Mouse (Mus musculus): ENCODE data around the gene Txnrd1.

Txnrd1 gene

DNA sequence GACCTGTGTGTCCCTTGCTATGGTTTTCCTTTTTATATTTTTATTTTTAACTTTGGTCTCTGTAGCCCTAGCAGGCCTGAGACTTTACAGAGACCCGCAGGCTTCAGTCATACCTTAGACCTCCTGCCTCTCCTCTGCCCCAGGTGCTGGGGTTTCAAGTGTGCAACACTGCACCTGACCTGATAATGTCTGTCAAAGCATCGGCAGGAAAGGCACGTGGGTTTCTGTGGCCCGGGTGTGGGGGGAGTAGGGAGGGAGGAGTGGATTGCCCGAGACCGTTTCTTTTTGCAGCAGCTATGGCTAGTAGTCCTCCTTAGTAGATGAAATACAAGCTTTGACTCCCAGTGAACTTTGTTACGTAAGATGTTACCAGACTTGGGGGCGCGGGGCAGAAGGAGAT is 15.8 kb upstream of the Txnrd1 start:
- no peak for DNase-seq (ENCODE audit: low spot score in 2 of 2)

DNA sequence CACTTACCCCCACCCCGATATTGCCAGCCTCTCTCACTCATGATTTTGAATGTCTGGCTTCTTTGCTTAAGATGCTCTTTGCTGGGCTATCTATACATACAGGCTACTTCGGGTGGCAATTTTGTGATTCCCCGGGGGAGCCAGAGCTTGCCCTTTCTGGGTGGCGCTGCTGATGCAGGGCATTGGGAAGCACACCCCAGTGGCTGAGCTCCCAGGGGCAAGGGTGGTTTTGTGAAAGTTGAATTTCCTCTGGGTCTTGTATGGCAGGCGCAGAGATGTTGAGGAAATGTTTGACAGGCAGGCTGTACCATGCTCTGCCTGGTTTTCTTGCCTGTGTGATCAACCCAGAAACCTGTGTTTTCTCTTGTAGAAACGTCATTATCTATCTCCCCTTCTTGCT is 15.1 kb upstream of the Txnrd1 start:
- no peak for DNase-seq (ENCODE audit: low spot score in 2 of 2)

DNA sequence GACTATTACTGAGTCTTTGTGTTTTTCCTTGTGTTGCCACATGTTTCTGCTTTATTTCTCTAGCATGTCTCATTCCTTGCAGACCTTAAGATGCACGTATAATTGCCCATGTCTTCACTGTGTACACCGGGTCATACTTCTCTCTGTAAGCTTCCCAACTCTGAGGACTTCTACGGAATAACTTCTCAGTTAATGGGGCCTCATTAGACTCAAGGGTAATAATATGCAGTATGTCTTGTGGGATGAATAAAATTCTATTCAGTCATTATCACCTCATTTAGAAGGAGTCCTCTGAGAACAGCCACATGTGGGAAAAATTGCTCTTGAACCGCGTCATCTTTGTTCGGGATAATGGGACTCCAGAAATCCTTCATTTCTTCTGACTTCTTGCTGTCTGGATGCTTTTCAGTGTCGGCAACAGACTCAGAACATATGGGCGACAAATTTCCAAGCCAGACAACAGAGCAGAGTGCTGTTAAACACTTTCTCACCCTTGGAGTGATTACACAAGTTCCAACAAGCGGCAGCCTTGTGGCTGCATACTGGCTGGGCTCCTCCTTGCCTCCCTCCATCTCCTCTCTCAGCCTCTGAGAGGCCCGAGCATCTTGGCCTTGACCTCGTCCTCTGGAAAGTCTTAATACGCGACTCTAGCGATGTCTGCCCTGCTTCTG is 10.5 kb upstream of the Txnrd1 start:
- DNase-seq (ENCODE audit: low spot score in 2 of 2), result no peak

DNA sequence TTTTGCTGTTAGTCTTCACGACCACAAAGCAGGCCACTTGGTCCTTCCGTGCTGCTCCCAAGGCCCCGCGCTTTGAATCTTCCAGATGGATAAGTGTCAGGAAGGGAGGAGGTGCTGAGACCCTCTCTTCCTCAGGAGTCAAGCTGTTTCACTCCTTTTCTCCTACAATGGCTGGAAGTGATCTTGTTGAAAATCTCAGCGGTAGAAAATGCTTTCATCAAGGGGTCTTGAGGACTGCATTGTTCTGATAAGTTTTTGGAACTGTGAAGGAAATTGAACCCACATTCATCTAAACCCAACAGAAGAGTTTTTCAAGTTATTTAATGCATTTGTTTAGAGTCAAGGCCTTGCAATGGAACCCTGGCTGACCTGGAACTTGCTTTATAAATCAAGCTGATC is 10.0 kb upstream of the Txnrd1 start:
- no peak for DNase-seq (ENCODE audit: low spot score in 2 of 2)

DNA sequence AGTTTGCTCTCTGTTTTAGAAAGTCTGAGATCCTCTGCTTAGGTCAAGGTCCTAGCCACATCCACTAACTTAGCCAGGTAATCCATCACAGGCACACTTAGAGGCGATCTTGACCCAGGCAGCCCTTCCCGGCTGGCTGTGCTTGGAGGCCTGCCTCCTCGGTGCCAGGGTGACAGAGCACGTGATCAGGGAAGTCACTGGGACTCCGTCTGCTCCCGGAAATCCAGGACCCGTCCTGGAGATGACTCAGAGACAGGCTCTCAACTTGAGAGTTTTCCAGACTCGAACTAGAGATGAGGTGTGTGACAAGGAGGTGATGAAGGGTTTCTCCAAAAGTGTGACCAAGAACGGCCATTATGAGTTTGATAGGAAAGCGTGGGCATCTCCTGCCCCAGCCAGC is 9.2 kb upstream of the Txnrd1 start:
- no peak for DNase-seq (ENCODE audit: low spot score in 2 of 2)

DNA sequence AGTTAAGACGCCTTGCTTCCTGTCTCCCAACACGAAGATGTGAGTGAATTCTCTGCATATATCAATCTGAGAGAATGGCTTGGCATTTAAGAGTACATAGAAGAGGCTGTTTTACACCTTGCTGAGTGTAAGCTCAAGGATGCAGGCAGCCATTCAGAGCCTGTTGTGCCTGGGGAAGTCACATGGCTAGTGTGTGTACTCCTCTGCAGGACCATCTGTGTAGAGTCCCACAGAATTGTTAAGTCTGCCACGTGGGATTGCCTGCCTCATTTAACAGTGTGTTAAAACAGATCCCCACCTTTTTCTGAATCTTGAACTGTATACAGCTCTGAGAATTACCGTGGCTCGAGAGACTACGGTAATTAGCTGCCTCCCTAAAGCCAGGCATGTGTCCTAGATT is 7.2 kb upstream of the Txnrd1 start:
- DNase-seq (ENCODE audit: low spot score in 2 of 2), result no peak

DNA sequence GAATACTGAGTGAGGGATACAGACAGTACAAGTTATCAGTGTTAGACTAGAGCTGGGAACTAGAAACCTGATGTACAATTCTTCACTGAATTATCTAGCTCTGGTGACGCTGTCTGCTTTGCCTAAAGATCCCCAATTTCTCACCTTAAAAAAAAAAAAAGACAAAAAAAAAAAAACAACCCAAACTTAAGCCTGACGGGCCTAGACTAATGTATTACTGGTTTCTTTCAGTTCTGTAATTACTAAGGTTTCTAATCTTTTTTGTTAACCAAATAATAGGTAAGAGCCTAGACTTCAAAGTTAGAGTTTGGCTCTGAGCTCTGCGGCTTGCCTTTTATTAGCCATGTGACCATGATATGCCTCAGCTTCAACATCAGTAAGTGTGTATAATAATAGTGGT is 2.1 kb downstream of the Txnrd1 start:
- no peak for DNase-seq (ENCODE audit: low spot score in 2 of 2)

DNA sequence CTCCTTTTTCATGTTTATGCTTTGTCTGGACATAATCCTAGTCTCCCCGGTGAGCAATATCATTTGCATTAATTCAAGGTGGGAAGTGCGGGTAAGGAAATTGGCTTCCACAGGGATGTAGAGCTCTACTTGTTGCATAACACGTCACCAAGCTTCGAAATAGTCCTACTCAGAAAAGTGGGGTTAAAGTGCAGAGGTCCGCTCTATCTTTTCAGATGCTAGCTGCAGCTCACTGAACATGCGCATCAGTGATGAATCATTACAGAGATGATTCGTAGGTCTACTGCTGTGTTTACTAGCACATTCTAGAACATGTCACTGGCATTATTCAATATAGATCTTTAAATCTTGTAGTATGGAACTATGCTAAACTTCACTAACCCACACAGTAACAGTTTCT is 4.6 kb downstream of the Txnrd1 start:
- DNase-seq (ENCODE audit: low spot score in 2 of 2), result no peak

DNA sequence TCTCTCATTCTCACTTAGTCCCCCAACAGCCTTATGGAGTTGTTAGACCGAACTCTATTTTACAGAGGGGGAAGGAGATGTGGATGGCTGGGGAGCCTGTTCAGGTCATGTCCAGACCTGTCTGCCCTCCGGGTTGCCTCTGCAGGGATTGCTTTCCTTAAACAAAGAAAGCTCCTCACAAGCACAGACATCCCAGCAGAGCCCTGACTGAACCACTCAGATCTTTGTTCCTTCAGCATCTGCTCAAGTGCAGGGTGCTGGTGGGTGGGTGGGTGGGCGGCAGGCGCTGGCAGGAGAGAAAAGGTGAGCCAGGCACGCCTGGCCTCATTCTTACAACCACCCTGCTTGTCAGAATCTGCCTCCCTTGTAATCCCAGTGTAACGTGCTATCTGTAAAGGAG is 10.3 kb downstream of the Txnrd1 start:
- no peak for DNase-seq (ENCODE audit: low spot score in 2 of 2)

DNA sequence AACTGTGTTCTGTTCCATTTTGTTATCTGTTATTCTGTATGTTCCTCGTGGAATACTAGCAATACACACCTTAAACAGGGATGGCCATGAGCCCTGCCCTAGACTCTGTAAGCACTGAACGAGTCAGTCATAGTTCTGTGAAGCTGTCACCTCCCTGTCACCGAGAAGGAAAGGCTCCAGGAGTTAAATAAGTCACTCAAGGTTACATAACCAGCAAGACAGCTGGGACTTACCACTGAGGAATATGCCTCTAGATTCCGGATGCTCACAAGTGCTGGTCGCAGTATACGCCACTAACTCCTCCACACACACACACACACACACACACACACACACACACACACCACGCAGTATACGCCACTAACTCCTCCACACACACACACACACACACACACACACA is 11.0 kb downstream of the Txnrd1 start:
- no peak for DNase-seq (ENCODE audit: low spot score in 2 of 2)

DNA sequence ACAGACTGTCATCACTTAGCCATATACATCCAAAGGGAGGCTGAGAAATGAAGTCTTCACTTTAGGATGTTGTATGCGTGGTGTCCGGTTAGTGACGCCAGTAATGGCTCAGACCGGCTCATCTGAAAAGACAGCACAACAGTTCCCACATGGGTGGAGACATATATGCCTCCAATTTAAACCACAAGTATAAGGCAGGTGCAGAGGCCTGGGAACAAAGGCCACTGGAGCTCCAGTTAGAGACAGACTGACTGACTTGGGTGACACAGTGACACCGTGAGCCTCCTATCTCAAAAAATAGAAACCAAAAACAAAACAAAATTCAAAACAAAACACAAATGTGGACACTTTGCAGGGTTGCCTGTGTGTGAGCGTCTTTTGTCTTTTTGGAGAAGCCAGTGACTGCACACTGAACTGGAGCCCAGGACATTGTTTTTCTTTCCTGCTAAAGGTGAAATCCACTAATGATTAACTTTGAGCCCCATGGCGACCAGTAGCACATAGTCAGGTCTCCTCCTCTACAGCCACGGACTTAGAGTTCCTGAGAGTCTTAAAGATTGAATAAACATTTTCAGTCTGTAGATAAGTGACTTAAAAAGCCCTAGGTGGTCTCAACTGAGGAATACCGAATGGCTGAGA is 14.2 kb downstream of the Txnrd1 start:
- no peak for DNase-seq (ENCODE audit: low spot score in 2 of 2)

DNA sequence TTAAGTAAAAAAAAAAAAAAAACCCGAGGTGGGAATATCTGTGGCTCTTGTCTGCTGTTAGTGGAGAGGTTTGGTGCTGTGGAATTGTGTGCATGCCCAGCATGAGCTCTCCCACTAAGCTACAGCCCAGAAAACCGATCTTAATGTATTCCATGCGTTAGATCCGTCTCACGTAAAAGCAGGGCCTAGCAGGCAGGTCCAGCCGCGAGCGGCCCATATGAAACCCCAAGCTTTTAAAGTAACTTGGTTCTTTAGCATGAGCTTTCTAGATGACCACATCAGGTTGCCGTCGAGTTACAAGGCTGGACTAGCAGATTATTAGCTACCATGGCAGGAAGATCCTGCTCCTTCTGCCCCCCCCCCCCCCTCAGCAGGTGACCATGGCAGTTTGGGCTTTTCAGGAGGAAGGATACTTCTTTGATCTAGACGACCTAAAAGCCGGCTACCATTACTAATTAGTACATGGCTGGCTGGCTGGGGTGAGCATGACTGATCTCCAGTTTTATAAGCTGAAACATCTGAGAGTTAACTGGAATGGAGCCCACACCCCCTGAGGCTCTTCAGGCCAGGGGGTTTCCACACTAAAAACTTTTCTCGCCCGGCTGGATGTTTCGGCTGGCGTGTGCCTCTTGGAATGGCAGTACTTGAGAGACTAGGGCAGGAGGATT is 16.1 kb downstream of the Txnrd1 start:
- no peak for DNase-seq (ENCODE audit: low spot score in 2 of 2)

DNA sequence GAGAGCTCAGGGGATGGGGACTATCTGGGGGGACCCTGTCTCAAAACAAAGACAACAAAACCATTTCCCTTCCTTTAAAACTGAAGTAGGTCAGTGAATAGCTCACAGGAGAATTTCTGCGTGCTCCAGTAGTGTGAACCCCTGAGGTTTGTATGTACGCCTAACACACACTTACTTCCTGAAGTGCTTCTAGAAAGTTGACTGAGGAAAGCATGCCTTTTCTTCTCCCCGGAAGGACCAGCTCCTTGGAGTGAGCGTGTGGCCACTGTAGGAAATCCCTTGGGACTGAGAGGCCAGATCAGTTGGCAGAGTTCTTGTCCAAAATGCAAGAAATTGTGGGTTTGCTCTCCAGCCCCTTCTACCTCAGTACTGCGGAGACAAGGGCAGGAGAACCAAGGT is 16.6 kb downstream of the Txnrd1 start:
- no peak for DNase-seq (ENCODE audit: low spot score in 2 of 2)

DNA sequence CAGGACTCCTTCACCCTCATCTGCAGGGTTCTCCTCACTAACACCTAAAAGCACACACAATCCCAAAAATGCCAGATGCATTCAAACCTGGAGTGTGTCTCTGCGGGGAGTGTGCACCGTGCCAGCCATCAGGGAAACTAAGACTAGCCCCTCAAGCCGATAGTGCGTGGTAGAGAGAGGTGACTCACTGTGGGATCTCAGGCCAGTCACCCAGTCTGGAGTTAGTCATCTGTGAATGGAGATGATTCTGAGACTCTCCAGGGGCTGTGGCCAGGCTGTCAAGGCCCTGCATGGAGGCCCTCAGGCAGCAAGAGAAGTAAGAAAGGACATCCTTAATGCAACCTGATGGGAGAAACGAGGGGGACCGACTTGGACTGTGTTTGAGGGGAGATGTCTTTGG is 18.0 kb downstream of the Txnrd1 start:
- no peak for DNase-seq (ENCODE audit: low spot score in 2 of 2)

DNA sequence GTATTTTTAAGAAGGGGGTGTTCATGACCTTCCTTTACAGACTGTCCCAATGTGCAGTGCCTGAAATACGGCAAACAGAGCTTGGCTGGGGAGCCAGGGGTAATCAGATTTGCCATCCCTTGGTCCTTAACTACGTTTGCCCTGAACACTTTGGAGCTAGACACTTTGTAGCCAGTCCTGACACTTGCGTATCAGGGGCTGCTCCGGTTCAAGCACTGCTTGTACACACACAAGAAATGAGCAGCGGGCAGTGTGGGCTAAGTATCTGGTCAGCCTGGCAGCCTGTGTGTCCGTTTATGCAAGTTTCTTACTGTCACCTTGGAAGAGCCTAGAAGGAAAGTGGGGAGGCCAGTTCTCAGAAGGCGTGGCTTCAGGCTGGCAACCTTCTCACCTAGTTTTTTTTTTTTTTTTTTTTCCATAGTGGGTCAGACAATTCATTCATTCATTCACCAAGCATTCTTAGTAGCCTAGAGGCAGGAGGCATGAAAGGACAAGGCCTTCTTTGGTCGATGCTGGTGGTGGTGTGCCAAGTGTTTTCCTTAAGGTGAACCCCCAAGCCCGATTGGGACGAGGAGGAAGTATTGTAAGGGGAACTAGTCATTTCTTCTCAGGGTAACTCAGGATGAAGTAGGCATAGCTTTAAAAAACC is 24.4 kb downstream of the Txnrd1 start:
- DNase-seq (ENCODE audit: low spot score in 2 of 2), result peak in 1 of 2 experiments; percentile 8

DNA sequence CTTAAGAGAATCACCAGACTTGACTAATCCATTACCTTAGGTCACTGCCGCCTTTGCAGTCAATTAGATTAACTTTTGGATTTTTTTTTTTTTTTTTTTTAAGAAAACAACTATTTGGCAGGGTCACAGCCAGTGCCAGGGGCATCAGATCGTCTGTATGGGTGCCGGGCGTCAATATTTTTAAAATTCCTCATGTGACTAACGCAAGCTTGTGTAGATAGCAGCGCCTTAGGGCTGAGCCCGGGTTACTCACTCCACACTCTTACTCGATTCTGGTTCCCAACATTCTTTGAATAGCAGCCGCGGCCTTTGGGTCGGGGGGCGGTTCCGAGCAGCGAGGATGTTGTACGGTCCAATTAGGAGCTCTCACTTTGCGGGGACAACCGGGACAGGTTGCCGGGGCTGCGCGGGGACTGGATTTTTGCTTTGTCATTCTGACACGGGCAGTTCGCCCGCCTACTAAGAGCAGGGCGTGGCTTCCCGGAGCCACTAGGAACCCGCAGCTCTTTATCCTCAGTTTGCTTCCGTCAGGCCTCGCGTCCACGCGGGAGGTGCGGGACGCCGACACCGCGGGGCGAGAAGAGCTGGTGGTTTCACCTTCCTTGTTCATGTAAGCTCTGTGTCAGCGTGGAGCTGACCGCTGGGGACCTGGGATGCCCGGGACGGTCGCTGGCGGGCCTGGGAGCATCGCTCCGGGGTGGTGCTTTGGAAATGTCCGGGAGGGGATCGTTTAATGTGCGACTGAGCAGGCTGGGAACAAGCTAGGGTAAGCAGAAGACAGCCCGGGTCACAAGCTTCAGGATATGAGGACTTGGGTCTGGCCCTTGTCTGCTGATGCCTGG is 25.2 kb downstream of the Txnrd1 start:
- DNase-seq (ENCODE audit: low spot score in 2 of 2), result peak; percentile 96

DNA sequence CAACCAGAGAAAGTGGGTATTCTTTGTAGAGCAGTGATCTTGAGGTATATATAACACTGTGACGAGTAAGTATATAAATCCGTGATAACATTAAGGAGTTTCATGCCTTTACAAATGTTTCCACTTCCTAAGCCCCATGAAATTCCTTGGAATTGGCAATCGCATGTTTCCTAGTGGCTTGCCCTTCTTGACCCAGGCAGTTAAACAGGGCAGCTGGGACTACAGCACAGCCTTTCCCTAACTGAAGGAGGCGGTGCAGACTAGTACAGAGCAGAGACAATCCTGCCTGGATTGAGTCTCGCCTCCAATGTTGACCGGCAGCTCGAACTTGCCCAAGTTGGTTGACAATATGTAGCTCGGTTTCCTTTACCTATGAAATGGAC is 25.8 kb downstream of the Txnrd1 start:
- peak; percentile 32 to 43 for DNase-seq (ENCODE audit: low spot score in 2 of 2)

DNA sequence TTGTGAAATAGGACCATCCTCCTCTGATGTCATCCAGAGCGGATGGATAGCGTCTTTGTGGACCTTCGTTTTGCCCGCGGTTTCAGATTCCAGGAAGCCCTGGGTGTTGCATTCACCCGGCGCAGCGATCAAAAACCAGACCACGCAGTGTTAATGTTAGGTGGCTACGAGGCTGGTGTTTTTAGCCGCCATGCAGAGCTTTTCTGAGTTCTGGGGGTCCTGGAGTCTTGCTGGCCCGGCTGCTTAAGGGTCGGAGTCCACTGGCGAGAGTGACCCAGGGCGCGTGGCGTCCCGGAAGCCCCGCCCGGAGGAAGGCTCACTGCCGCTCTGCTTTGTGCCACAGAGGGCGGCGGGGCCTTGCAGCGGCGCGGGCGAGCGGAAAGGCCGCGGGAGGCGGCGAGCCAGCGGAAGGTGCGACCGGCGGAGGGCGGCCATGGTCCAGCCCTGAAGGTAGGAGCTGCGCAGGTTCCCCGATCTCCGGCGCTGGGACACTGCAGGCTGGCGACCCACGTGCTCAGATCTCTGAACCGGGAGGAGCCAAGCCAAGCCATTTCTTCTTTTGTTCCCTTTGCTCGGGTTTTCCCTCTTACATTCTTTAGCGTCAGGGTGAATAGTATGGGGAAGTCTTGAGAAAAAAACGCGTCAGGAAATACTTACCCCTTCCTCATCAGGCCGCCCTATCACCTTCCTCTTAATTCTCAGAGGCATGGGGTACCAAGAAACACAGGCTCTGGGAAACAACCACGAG is 26.6 kb downstream of the Txnrd1 start:
- DNase-seq (ENCODE audit: low spot score in 2 of 2), result peak; percentile 71 to 73

DNA sequence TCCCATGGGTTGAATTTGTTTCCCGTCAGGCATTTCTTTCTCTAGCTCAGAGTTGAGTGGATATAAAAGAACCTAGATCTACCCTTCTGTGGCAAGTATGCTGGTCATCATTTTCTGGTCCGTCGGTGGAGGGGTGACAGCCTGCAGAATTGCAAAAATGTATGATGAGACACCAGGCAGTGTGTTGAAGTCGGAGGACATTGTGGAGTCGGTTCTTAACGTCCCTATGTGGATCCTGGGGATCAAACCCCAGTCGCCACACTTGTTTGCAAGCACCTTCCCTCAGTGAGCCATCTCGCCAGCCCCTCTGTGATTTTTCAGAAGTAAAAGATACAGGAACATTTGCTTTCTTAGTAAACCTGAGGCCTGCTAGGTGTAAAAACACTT is 27.2 kb downstream of the Txnrd1 start:
- no peak for DNase-seq (ENCODE audit: low spot score in 2 of 2)

DNA sequence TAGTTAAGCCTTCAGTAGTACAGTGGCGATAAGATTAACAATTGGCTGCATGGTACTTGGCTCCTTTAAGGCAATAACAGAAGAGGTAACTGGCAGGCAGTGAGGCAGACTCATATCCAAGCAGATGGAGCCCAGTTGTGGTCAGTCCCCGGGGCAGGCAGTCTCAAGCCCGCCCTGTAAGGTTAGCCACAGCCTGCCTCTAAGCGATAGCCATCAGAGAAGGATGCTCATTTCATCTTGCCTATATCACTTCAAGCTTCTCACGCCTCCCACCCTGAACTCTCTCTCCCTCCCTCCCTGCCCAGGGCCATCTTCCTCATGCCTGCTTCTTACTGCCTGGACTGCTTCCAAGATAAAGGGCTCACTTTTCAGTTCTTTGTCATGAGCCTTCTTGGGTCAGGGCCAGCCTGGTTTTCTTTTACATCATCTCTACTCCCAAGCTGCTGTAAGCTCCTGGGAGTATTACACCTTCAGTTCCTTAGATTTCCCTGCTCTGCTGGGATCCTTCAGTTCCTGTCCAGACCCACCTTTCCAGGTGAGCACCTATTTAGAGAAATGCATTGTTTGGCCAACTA is 29.4 kb downstream of the Txnrd1 start:
- DNase-seq (ENCODE audit: low spot score in 2 of 2), result no peak

DNA sequence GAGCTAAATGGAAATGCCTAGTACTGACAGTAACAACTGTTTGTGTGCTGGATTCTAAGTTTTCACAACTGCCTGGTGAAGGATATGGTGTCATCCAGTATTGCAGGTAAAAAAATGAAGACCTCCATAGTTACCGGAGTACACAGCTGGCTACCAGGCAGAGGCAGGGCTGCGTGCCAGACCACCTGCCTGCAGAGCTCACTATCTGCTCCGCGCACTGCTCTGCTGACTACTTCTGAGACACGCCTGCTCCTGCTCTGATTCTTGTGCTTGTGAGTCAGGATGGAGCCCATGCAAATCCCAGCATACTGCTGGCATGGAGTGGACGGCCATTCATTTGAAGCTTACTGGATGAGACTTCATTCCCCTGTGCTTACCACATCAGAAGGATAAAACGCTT is 30.1 kb downstream of the Txnrd1 start:
- no peak for DNase-seq (ENCODE audit: low spot score in 2 of 2)

Data from heart, adult 9 months (tissue).